Mouse (Mus musculus) heart, embryonic 13.5 days (tissue): ENCODE results near the gene Usp30. TPM values are rescaled to one million over a fixed set of nuclear protein-coding genes. Genes with fewer than 3 reads are reported as not detected.

ENCODE experiments used
- ATAC-seq: fragments of 200-750 bp; cut with Nextera tagmentation; 2 replicates; pipeline ENCODE4 v1.8.0; 2017; ENCODE audit warnings: moderate TSS enrichment; ENCODE audit not compliant: insufficient number of reproducible peaks, low FRiP score, low TSS enrichment; ENCODE audit errors: extremely low read depth
- H3K27ac ChIP-seq: fragments of 300-500 bp; sonication (generic); replicated peaks from 2 replicates; pipeline ENCODE4 v1.5.1; 2015; ENCODE audit warnings: moderate library complexity, mild to moderate bottlenecking, inconsistent platforms
- H3K27me3 ChIP-seq: fragments of 300-500 bp; sonication (generic); replicated peaks from 2 replicates; pipeline ENCODE4 v1.6.1; 2015; ENCODE audit warnings: mild to moderate bottlenecking, inconsistent platforms
- H3K36me3 ChIP-seq: fragments of 300-500 bp; sonication (generic); 2 replicates; pipeline ENCODE4 v1.6.1; 2015; ENCODE audit warnings: mild to moderate bottlenecking, inconsistent platforms
- H3K4me1 ChIP-seq: fragments of 300-500 bp; sonication (generic); 2 replicates; pipeline ENCODE4 v1.6.1; 2015; ENCODE audit warnings: inconsistent platforms
- H3K4me2 ChIP-seq: fragments of 300-500 bp; sonication (generic); 2 replicates; pipeline ENCODE4 v1.6.1; 2015; ENCODE audit warnings: inconsistent platforms, mild to moderate bottlenecking, moderate library complexity
- H3K4me3 ChIP-seq: fragments of 300-500 bp; sonication (generic); 2 replicates; pipeline ENCODE4 v1.5.1; 2015; ENCODE audit warnings: moderate library complexity, mild to moderate bottlenecking, inconsistent platforms
- H3K9ac ChIP-seq: fragments of 300-500 bp; sonication (generic); 2 replicates; pipeline ENCODE4 v1.6.1; 2015; ENCODE audit warnings: inconsistent platforms, mild to moderate bottlenecking, moderate library complexity
- H3K9me3 ChIP-seq: fragments of 300-500 bp; sonication (generic); 2 replicates; pipeline ENCODE4 v1.6.1; 2016; ENCODE audit warnings: inconsistent platforms
- WGBS: fragments of 180-500 bp; shearing (Covaris S2); methylation state at CpG from one replicate; pipeline ENCODE4 v1.1.7; 2015; ENCODE audit warnings: mixed read lengths; 5-methylcytosine and 5-hydroxymethylcytosine counted together
- polyA plus RNA-seq: library from polyadenylated mRNA; unstranded; fragments of >200 nt; fragmentation: Nextera tagmentation; extraction: Ambion mirVana; gene quantifications from 2 replicates; pipeline ENCODE4 v1.2.1, GENCODE M21; 2015

The Usp30 gene
- 7.4 and 7.5 TPM in 2 replicates for polyA plus RNA-seq

- no peaks in the 10 kb centered on the region for H3K9me3 ChIP-seq
- no peak within 1 kb of the TSS for H3K27ac ChIP-seq
- H3K9ac ChIP-seq, result no peak within 1 kb of the TSS
- 88% methylated on average over 6 of the region's 6 CpGs for WGBS
- no peak within 1 kb of the TSS for H3K4me3 ChIP-seq
- H3K4me1 ChIP-seq, result no peaks in the 10 kb centered on the region
- H3K36me3 ChIP-seq, result no peaks in the 10 kb centered on the region
- no peaks in the 10 kb centered on the region for H3K27me3 ChIP-seq
- H3K4me2 ChIP-seq, result no peak within 1 kb of the TSS
- ATAC-seq, result no peak
These were observed at the start of gene Usp30 for GRCm38 (mm10) chr5:114065161-114065560. TSS of gene Usp30 (plus strand) at chr5:114065461.

DNA sequence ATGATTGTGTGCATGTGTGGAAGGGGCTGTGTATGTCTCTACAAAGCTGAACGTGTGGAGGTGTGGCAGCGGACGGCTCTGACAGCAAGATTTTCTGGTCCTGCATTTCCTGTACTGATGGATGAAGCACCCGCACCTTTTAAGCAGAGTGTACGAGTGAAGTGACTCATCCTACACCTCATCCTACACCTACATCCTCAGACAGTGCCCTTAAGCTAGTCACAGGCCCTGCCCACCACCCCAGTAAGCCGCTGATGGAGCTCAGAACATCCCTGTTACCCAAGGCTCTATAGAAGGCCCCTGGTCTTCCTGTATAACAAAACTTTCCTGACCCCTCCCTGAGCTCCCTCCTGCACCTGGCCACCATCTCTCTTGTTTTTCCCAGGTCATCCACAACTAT lies 40.9 kb upstream of the Usp30 start:
- ATAC-seq, result no peak
- WGBS, result 60% methylated on average over 6 of the region's 6 CpGs

GRCm38 (mm10) chr5:114024885-114025284 lies 40.4 kb upstream of the Usp30 start:
- H3K27me3 ChIP-seq, result peaks cover 5% of the 10 kb centered on the region
- ATAC-seq, result no peak; the same call in 1 of the 2 replicates
- H3K4me1 ChIP-seq, result peaks cover 6% of the 10 kb centered on the region
- no peak overlapping the region for H3K9ac ChIP-seq
- H3K36me3 ChIP-seq, result no peaks in the 10 kb centered on the region
- WGBS, result 7% methylated on average over 10 of the region's 10 CpGs
- no peaks in the 10 kb centered on the region for H3K9me3 ChIP-seq
- no peak overlapping the region for H3K4me3 ChIP-seq
- peak overlapping the region; percentile 8; the same call in 1 of the 2 replicates for H3K4me2 ChIP-seq
- H3K27ac ChIP-seq, result no peak overlapping the region

More for the DNA sequence above, 40.9 kb upstream of the Usp30 start:
- H3K9me3 ChIP-seq, result no peaks in the 10 kb centered on the region
- no peak overlapping the region for H3K4me2 ChIP-seq
- H3K36me3 ChIP-seq, result no peaks in the 10 kb centered on the region
- no peak overlapping the region for H3K9ac ChIP-seq
- no peak overlapping the region for H3K27ac ChIP-seq
- H3K4me1 ChIP-seq, result peaks cover 6% of the 10 kb centered on the region
- peaks cover 5% of the 10 kb centered on the region for H3K27me3 ChIP-seq
- H3K4me3 ChIP-seq, result no peak overlapping the region

GRCm38 (mm10) chr5:114027217-114027944 lies 37.9 kb upstream of the Usp30 start:
- no peaks in the 10 kb centered on the region for H3K36me3 ChIP-seq
- peaks cover 5% of the 10 kb centered on the region for H3K27me3 ChIP-seq
- no peak overlapping the region for H3K27ac ChIP-seq
- no peak overlapping the region for H3K4me3 ChIP-seq
- no peak for ATAC-seq
- no peaks in the 10 kb centered on the region for H3K9me3 ChIP-seq
- WGBS, result 79% methylated on average over 12 of the region's 12 CpGs
- H3K9ac ChIP-seq, result no peak overlapping the region
- no peak overlapping the region for H3K4me2 ChIP-seq
- H3K4me1 ChIP-seq, result peaks cover 6% of the 10 kb centered on the region

- Histone ChIP-seq H3K27ac (no peak overlapping the region), H3K27me3 (peaks cover 5% of the 10 kb centered on the region), H3K9me3 (no peaks in the 10 kb centered on the region), H3K4me2 (no peak overlapping the region), H3K4me3 (no peak overlapping the region), H3K4me1 (peaks cover 6% of the 10 kb centered on the region), H3K36me3 (no peaks in the 10 kb centered on the region), H3K9ac (no peak overlapping the region)
- WGBS, result 75% methylated on average over 12 of the region's 12 CpGs
- no peak for ATAC-seq
These were observed 37.1 kb upstream of the Usp30 start for GRCm38 (mm10) chr5:114028111-114028510.

DNA sequence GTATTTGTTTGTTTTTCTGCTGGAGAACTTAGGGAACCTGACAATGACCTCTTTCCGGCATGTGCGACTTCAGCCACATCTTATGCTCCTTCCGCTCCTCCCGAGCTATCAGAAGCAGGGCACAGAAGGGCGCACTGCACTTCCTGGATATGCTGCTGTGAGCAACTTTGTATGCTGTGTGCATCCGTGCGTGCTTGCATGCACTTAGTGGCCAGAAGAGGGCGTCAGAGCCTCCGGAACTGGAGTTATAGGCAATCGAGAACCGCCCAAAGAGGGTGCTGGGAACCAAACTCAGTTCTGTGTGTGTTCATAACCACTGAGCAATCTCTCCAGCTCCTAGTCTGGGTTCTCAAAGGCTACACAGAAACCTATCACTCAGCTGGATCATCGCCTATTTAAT lies 34.6 kb upstream of the Usp30 start:
- Histone ChIP-seq H3K4me3 (no peak overlapping the region), H3K9me3 (no peaks in the 10 kb centered on the region), H3K36me3 (no peaks in the 10 kb centered on the region), H3K9ac (no peak overlapping the region), H3K4me2 (no peak overlapping the region), H3K27ac (no peak overlapping the region), H3K4me1 (no peaks in the 10 kb centered on the region), H3K27me3 (no peaks in the 10 kb centered on the region; the same call in none of the 2 replicates)
- ATAC-seq, result no peak
- WGBS, result 83% methylated on average over 12 of the region's 12 CpGs

DNA sequence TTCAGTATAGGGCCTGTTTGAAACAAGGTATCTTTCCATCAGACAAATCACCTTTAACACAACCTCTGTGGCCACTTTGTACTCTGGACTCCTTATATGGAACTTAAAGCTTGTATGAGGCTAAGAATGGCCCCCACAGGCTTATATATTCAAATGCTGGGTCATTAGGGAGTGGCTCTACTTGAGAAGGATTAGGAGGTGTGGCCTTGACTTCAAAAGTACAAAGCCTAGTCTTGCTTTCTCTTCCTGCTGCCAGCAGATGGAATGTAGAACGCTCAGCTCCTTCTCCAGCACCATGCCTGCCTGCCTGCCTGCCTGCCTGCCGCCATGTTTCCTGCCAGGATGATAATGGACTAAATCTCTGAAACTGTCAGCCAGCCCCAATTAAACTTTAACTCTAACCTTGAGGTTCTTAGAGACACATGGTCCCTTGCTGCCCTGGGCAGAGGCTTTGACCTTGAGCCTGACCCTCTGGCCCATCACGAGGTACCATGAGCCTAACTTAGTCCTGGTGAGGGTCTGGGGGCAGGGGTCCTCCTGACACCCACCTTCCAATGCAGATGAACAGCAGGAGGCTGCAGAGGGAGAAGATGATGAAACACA lies 33.0 kb upstream of the Usp30 start:
- WGBS, result 74% methylated on average over 3 of the region's 3 CpGs
- H3K4me1 ChIP-seq, result no peaks in the 10 kb centered on the region
- no peak overlapping the region for H3K4me3 ChIP-seq
- H3K4me2 ChIP-seq, result no peak overlapping the region
- no peaks in the 10 kb centered on the region for H3K36me3 ChIP-seq
- no peak overlapping the region for H3K27ac ChIP-seq
- H3K27me3 ChIP-seq, result peaks cover 8% of the 10 kb centered on the region
- no peak for ATAC-seq
- no peak overlapping the region for H3K9ac ChIP-seq
- no peaks in the 10 kb centered on the region for H3K9me3 ChIP-seq

GRCm38 (mm10) chr5:114034393-114034792 lies 30.9 kb upstream of the Usp30 start:
- Histone ChIP-seq H3K4me3 (no peak overlapping the region), H3K9ac (no peak overlapping the region), H3K4me1 (0 out of 2 replicates have a peak, but pooled peaks cover 5% of the 10 kb centered on the region), H3K27ac (no peak overlapping the region), H3K27me3 (peaks cover 14% of the 10 kb centered on the region; the same call in 1 of the 2 replicates), H3K9me3 (no peaks in the 10 kb centered on the region), H3K4me2 (no peak overlapping the region), H3K36me3 (no peaks in the 10 kb centered on the region)
- ATAC-seq, result no peak
- 74% methylated on average over 7 of the region's 7 CpGs for WGBS

GRCm38 (mm10) chr5:114035111-114035510 lies 30.1 kb upstream of the Usp30 start:
- no peak overlapping the region for H3K4me2 ChIP-seq
- H3K36me3 ChIP-seq, result no peaks in the 10 kb centered on the region
- no peaks in the 10 kb centered on the region for H3K9me3 ChIP-seq
- no peak for ATAC-seq
- H3K4me3 ChIP-seq, result no peak overlapping the region
- 72% methylated on average over 10 of the region's 10 CpGs for WGBS
- H3K27ac ChIP-seq, result no peak overlapping the region
- peaks cover 6% of the 10 kb centered on the region for H3K4me1 ChIP-seq
- H3K27me3 ChIP-seq, result peaks cover 14% of the 10 kb centered on the region; the same call in 1 of the 2 replicates
- H3K9ac ChIP-seq, result no peak overlapping the region

GRCm38 (mm10) chr5:114040508-114040907 lies 24.8 kb upstream of the Usp30 start:
- Histone ChIP-seq H3K4me1 (peaks cover 26% of the 10 kb centered on the region), H3K4me3 (no peak overlapping the region), H3K4me2 (no peak overlapping the region), H3K9ac (no peak overlapping the region), H3K27ac (no peak overlapping the region), H3K36me3 (no peaks in the 10 kb centered on the region), H3K9me3 (no peaks in the 10 kb centered on the region), H3K27me3 (peaks cover 14% of the 10 kb centered on the region; the same call in 1 of the 2 replicates)
- 20% methylated on average over 8 of the region's 8 CpGs for WGBS
- no peak for ATAC-seq

- H3K4me1 ChIP-seq, result peaks cover 26% of the 10 kb centered on the region
- no peaks in the 10 kb centered on the region for H3K36me3 ChIP-seq
- H3K9ac ChIP-seq, result 0 out of 2 replicates have a peak overlapping the region, but pooled peaks have one; percentile 28
- H3K27me3 ChIP-seq, result peaks cover 14% of the 10 kb centered on the region; the same call in 1 of the 2 replicates
- H3K27ac ChIP-seq, result no peak overlapping the region
- H3K4me3 ChIP-seq, result no peak overlapping the region
- ATAC-seq, result no peak
- H3K4me2 ChIP-seq, result no peak overlapping the region
- WGBS, result 54% methylated on average over 1 of the region's 1 CpGs
- H3K9me3 ChIP-seq, result no peaks in the 10 kb centered on the region
These were observed 24.4 kb upstream of the Usp30 start for GRCm38 (mm10) chr5:114040911-114041310.
